Mouse (Mus musculus) forebrain, postnatal 0 days (tissue): ENCODE results near the gene Usf2. TPM values are rescaled to one million over a fixed set of nuclear protein-coding genes. Genes with fewer than 3 reads are reported as not detected.
A peak's percentile ranks its signal among the peaks of the same experiment; 100 is the strongest.
"Not testable (repeated sequence)": the region's sequence is repeated elsewhere in the genome, so short reads cannot be mapped to it uniquely, and the experiment has no call there.

Source experiments
- ATAC-seq: fragments of 200-750 bp; cut with Nextera tagmentation; 2 replicates; pipeline ENCODE4 v1.8.0; 2017; ENCODE audit warnings: mild to moderate bottlenecking, moderate library complexity
- DNase-seq: peaks from one replicate; pipeline ENCODE4 v3.0.0-alpha.2; 2015
- H3K27ac ChIP-seq: fragments of 300-500 bp; sonication (generic); 2 replicates; pipeline ENCODE4 v1.5.1; 2014; ENCODE audit warnings: low read depth, mild to moderate bottlenecking, antibody characterized with exemption, low read length, moderate library complexity, mixed read lengths
- H3K27me3 ChIP-seq: fragments of 300-500 bp; sonication (generic); 2 replicates; pipeline ENCODE4 v1.6.1; 2014; ENCODE audit warnings: mild to moderate bottlenecking, low read length, mixed read lengths; ENCODE audit not compliant: insufficient read depth
- H3K36me3 ChIP-seq: fragments of 300-500 bp; sonication (generic); 2 replicates; pipeline ENCODE4 v1.6.1; 2014; ENCODE audit warnings: mild to moderate bottlenecking, moderate library complexity; ENCODE audit not compliant: insufficient read depth
- H3K4me1 ChIP-seq: fragments of 300-500 bp; sonication (generic); 2 replicates; pipeline ENCODE4 v1.6.1; 2014; ENCODE audit warnings: antibody characterized with exemption; ENCODE audit not compliant: insufficient read depth
- H3K4me2 ChIP-seq: fragments of 300-500 bp; sonication (generic); 2 replicates; pipeline ENCODE4 v1.6.1; 2014; ENCODE audit warnings: low read depth, mild to moderate bottlenecking, moderate library complexity
- H3K4me3 ChIP-seq: fragments of 300-500 bp; sonication (generic); 2 replicates; pipeline ENCODE4 v1.5.1; 2014; ENCODE audit warnings: low read depth, low read length, mixed read lengths
- H3K9ac ChIP-seq: fragments of 300-500 bp; sonication (generic); 2 replicates; pipeline ENCODE4 v1.6.1; 2014; ENCODE audit warnings: mild to moderate bottlenecking
- H3K9me3 ChIP-seq: fragments of 300-500 bp; sonication (generic); 2 replicates; pipeline ENCODE4 v1.6.1; 2016; ENCODE audit warnings: low read length
- CTCF ChIP-seq: sonication (generic); IDR thresholded peaks from 2 replicates; pipeline ENCODE4 v1.5.1; 2016; ENCODE audit warnings: antibody characterized with exemption, control low read depth, low read depth
- WGBS: fragments of 180-500 bp; shearing (Covaris S2); extraction: QIAGEN DNeasy Blood & Tissue Kit; methylation state at CpG from one replicate; pipeline ENCODE4 v1.1.7; 2014; 5-methylcytosine and 5-hydroxymethylcytosine counted together
- polyA plus RNA-seq: library from polyadenylated mRNA; unstranded; fragments of >200 nt; fragmentation: Nextera tagmentation; extraction: Ambion mirVana; gene quantifications from 2 replicates; pipeline ENCODE4 v1.2.1, GENCODE M21; 2015
- total RNA-seq: library from RNA; depleted of rRNA; stranded (reverse); fragments of >200 nt; gene quantifications from 2 replicates; pipeline ENCODE4 v1.2.3, GENCODE M21; 2014

Gene Usf2
- total and polyA plus RNA-seq, 2 experiments from 2014 or later = 22.6 to 81.4 TPM

DNA sequence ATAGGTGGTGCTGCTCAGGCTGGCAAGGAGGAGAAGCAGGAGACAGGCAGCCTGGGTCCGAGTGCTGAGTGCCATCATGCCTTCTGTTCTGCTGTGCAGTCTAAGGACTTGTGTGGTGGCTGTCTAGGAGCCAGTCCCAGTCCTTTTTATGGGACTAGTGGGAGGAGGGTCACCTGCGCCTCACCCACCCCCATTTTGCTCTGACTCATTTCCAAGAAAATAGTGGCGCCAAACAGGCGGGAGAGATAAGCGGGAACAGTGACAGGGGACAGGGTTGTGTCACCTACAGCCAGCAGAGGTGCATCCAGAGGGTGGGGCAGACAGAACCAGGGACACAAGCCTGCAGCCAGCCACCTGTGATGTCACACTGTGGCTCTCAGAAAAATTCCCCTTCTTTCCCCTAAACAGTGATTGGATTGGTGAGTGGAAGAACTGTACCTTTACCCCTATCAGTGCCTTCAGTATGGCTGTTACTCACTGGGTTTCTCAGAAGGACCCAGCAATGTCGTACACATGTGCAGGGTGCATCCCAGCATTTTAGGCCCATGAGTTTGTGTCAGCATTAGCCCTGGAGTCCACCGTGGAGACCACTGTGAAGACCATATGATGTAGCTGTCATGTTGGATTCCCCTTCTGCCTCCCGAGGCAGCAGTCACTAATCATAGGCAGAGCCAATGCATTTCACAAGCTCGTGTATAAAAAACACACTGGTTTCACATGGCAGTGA is 12.5 kb downstream of the Usf2 start, which contains the start of gene Hamp:
TSS of gene Hamp (minus strand) at position 124 of the 727 bp plus-strand sequence.
- no peak for DNase-seq
- H3K9me3 ChIP-seq = no peaks in the 10 kb centered on the region
- no peak within 1 kb of the TSS for H3K9ac ChIP-seq
- no peak within 1 kb of the TSS for H3K4me2 ChIP-seq
- no peak within 1 kb of the TSS for H3K27ac ChIP-seq
- no peaks in the 10 kb centered on the region for H3K27me3 ChIP-seq
- no peaks in the 10 kb centered on the region for H3K4me1 ChIP-seq
- TF ChIP-seq CTCF = no peak
- 0 out of 2 replicates have a peak, but pooled peaks have one; percentile 8 for ATAC-seq
- no peak within 1 kb of the TSS for H3K4me3 ChIP-seq
- H3K36me3 ChIP-seq = peaks cover 15% of the 10 kb centered on the region
- WGBS = 65% methylated on average over 9 of the region's 9 CpGs

DNA sequence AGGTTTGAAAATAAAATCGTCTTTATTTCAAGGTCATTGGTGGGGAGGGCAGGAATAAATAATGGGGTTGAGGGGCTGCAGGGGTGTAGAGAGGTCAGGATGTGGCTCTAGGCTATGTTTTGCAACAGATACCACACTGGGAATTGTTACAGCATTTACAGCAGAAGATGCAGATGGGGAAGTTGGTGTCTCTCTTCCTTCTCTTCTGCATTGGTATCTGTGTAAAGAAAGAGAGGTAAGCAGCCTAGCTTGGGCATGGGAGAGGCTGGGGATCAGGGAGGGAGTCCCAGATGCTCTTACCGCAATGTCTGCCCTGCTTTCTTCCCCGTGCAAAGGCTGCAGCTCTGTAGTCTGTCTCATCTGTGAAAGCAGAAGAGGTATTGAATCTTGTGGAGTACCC is 14.2 kb downstream of the Usf2 start:
- H3K36me3 ChIP-seq = peaks cover 11% of the 10 kb centered on the region
- not testable (repeated sequence) for ATAC-seq, H3K4me2 ChIP-seq, DNase-seq, H3K27ac ChIP-seq, H3K9ac ChIP-seq, H3K27me3 ChIP-seq, H3K4me1 ChIP-seq, H3K4me3 ChIP-seq, H3K9me3 ChIP-seq
- WGBS = 48% methylated on average over 3 of the region's 3 CpGs

DNA sequence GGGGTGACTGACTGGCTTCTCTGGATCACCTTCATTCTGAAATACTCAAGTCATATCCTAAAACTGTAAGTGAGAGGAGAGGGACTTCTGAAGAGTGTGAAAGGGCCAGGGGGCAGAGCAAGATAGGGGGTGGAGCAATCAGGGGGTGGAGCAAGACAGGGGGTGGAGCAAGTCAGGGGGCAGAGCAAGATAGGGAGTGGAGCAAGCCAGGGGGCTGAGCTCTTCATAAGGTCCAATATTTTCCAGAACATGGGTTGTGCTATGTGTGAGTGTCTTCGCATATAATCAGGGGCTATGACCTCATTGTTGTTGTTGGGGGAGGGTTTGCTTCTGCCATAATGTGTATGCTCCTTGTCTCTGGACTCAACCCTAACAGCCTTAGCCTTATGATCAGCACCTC is 16.5 kb downstream of the Usf2 start:
- not testable (repeated sequence) for H3K9ac ChIP-seq, ATAC-seq, H3K9me3 ChIP-seq, H3K36me3 ChIP-seq, DNase-seq, H3K27me3 ChIP-seq, H3K4me2 ChIP-seq, H3K27ac ChIP-seq, H3K4me3 ChIP-seq, H3K4me1 ChIP-seq
- 85% methylated on average over 1 of the region's 1 CpGs for WGBS

DNA sequence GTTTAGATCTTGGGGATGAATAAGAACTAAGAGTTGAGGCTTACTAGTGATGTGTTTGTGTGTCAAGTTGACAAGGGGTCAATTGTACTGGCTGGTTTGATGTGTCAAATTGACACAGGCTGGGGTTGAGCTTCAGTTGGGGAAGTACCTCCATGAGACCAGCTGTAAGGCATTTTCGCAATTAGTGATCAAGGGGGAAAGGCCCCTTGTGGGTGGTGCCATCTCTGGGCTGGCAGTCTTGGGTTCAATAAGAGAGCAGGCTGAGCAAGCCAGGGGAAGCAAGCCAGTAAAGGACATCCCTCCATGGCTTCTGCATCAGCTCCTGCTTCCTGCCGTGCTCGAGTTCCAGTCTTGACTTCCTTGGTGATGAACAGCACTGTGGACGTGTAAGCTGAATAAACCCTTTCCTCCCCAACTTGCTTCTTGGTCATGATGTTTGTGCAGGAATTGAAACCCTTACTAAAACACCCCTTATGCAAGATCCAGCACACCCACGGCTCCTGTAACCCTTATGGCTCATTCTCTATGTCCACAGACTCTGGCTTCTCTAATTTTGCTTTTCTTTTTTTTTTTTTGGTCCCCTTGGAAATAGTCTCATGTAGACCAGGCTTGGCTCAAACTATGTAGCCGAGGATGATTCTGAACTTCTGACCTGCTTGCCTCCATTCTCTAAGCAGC is 21.0 kb downstream of the Usf2 start:
- not testable (repeated sequence) for H3K27ac ChIP-seq, H3K4me1 ChIP-seq, H3K9me3 ChIP-seq, DNase-seq, H3K27me3 ChIP-seq, H3K4me3 ChIP-seq, H3K36me3 ChIP-seq, H3K4me2 ChIP-seq, H3K9ac ChIP-seq, ATAC-seq
- WGBS = 73% methylated on average over 6 of the region's 6 CpGs

DNA sequence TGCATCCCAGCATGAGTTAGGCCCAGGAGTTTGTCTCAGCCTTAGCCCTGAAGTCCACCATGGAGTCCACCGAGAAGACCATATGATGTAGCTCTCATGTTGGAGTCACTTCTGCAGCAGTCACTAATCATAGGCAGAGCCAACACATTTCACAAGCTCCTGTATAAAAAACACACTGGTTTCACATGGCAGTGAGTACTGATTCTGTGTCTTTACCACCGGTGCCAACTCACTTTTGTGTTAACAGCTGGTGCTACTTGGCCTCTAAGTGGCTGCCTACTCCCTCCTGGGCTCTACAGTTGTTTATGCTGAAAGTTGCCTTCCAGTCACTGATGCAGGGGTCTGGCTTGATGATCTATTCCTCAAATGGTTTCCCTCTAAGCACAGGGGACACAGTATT is 32.0 kb downstream of the Usf2 start, which contains the start of gene Hamp2:
TSS of gene Hamp2 (minus strand) at position 101 of the 400 bp plus-strand sequence.
- H3K4me1 ChIP-seq, H3K27me3 ChIP-seq, H3K27ac ChIP-seq, H3K36me3 ChIP-seq, H3K9me3 ChIP-seq, H3K4me2 ChIP-seq, H3K9ac ChIP-seq, ATAC-seq, H3K4me3 ChIP-seq, DNase-seq: not testable (repeated sequence)
- WGBS = 94% methylated on average over 2 of the region's 2 CpGs

DNA sequence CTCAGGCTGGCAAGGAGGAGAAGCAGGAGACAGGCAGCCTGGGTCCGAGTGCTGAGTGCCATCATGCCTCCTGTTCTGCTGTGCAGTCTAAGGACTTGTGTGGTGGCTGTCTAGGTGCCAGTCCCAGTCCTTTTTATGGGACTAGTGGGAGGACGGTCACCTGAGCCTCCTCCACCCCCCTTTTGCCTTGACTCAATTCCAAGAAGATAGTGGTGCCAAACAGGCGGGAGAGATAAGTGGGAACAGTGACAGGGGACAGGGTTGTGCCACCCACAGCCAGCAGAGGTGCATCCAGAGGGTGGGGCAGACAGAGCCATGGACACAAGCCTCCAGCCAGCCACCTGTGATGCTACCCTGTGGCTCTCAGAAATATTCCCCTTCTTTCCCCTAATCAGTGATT is 32.5 kb downstream of the Usf2 start:
- Histone ChIP-seq H3K27me3 (no peaks in the 10 kb centered on the region), H3K27ac (no peak overlapping the region), H3K4me1 (no peaks in the 10 kb centered on the region), H3K9ac (no peak overlapping the region), H3K9me3 (no peaks in the 10 kb centered on the region), H3K36me3 (no peaks in the 10 kb centered on the region), H3K4me2 (no peak overlapping the region), H3K4me3 (no peak overlapping the region)
- no peak for DNase-seq
- TF ChIP-seq CTCF = no peak
- whole genome bisulfite sequencing = 61% methylated on average over 3 of the region's 3 CpGs
- no peak for ATAC-seq

DNA sequence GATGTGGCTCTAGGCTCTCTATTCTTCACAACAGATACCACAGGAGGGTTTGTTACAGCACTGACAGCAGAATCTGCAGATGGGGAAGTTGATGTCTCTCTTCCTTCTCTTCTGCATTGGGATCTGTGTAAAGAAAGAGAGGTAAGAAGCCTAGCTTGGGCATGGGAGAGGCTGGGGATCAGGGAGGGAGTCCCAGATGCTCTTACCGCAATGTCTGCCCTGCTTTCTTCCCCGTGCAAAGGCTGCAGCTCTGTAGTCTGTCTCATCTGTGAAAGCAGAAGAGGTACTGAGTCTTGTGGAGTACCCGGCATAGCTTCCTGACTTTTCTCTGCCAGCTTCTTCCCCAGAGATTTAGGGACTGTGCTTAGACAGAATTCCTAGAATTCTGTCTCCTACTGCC is 34.1 kb downstream of the Usf2 start:
- not testable (repeated sequence) for H3K9ac ChIP-seq

More for the DNA sequence above, 34.1 kb downstream of the Usf2 start:
- not testable (repeated sequence) for DNase-seq, H3K27ac ChIP-seq, H3K4me1 ChIP-seq, H3K4me3 ChIP-seq, ATAC-seq, H3K27me3 ChIP-seq, H3K4me2 ChIP-seq, H3K36me3 ChIP-seq, H3K9me3 ChIP-seq
- WGBS = 54% methylated on average over 3 of the region's 3 CpGs
